Mouse (Mus musculus) heart, adult 2 months (tissue): Measurements from ENCODE around the gene Hdac8. TPM values are rescaled to one million over a fixed set of nuclear protein-coding genes. Genes with fewer than 3 reads are reported as not detected.

ENCODE experiments used
- DNase-seq, 2 experiments: peaks; one replicate each; pipeline ENCODE4 v3.0.0; 2021
- H3K27ac ChIP-seq: fragments of 200-600 bp; 2 replicates; pipeline ENCODE4 v1.8.1; 2022
- H3K27me3 ChIP-seq: fragments of 200-500 bp; 2 replicates; pipeline ENCODE4 v1.6.1; 2012; ENCODE audit warnings: mild to moderate bottlenecking, low read length, inconsistent platforms, mixed read lengths; ENCODE audit not compliant: control insufficient read depth, insufficient read depth
- H3K36me3 ChIP-seq: fragments of 200-500 bp; 2 replicates; pipeline ENCODE4 v1.6.1; 2012; ENCODE audit warnings: low read length, inconsistent platforms; ENCODE audit not compliant: control insufficient read depth, insufficient read depth
- H3K4me1 ChIP-seq: fragments of 200-500 bp; 2 replicates; pipeline ENCODE4 v1.6.1; 2011; ENCODE audit warnings: low read length; ENCODE audit not compliant: control insufficient read depth, insufficient read depth
- H3K4me3 ChIP-seq: fragments of 200-600 bp; 2 replicates; pipeline ENCODE4 v1.8.1; 2022
- H3K79me2 ChIP-seq: fragments of 200-500 bp; replicated peaks from 2 replicates; pipeline ENCODE4 v1.6.1; 2012; ENCODE audit warnings: mild to moderate bottlenecking, inconsistent platforms, low read length, moderate library complexity, mixed read lengths; ENCODE audit not compliant: control insufficient read depth, insufficient read depth
- H3K9ac ChIP-seq: fragments of 200-500 bp; 2 replicates; pipeline ENCODE4 v1.6.1; 2012; ENCODE audit warnings: low read depth, mild to moderate bottlenecking, control low read depth, inconsistent platforms, low read length, mixed read lengths
- CTCF ChIP-seq: fragments of 200-600 bp; IDR thresholded peaks from 2 replicates; pipeline ENCODE4 v1.8.1; 2022; ENCODE audit warnings: antibody characterized with exemption, mild to moderate bottlenecking, moderate library complexity
- EP300 ChIP-seq: fragments of 200-500 bp; IDR thresholded peaks from 2 replicates; pipeline ENCODE4 v1.6.1; 2011; ENCODE audit warnings: low read depth, low read length, control low read depth; ENCODE audit not compliant: insufficient read depth
- POLR2A ChIP-seq: fragments of 200-500 bp; IDR thresholded peaks from 2 replicates; pipeline ENCODE4 v1.6.1; 2011; ENCODE audit warnings: mild to moderate bottlenecking, low read depth, low read length, control low read depth; ENCODE audit not compliant: insufficient read depth
- WGBS: fragments of 180-500 bp; shearing (Covaris S2); methylation state at CpG from one replicate; pipeline ENCODE4 v1.1.7; 2018; 5-methylcytosine and 5-hydroxymethylcytosine counted together
- intact Hi-C: fragments of 180-260 bp; cut with DNase I; formaldehyde crosslinking; loops from one replicate; pipeline ENCODE4 v1.15.1; 2025
- long read RNA-seq: library from polyadenylated mRNA; stranded (forward); transcript quantifications from one replicate; pipeline ENCODE4 v2.0.0, GENCODE M21; 2021
- polyA plus RNA-seq: library from polyadenylated mRNA; depleted of rRNA; stranded (reverse); fragments of >200 nt; gene quantifications from 2 replicates; pipeline ENCODE4 v1.2.3, GENCODE M21; 2012; rRNA removed
- total RNA-seq, 2 experiments: library from RNA; stranded (reverse); gene quantifications; 2 replicates each; pipeline ENCODE4 v1.2.3; 2021

Gene Hdac8
- total RNA-seq = 1 to 10 TPM; 4.3 to 4.5 TPM
- 1.9 and 3.5 TPM in 2 replicates for polyA plus RNA-seq
- long read RNA-seq, partial matches to known transcripts = 1 of 5 reads
- long read RNA-seq, other reads (novel, unspliced or antisense) = 0 of 5 reads

- Histone ChIP-seq H3K4me1 (no peaks in the 10 kb centered on the region), H3K27me3 (no peaks in the 10 kb centered on the region), H3K27ac (peak within 1 kb of the TSS; percentile 78), H3K4me3 (peak within 1 kb of the TSS; percentile 54), H3K79me2 (no peaks in the 10 kb centered on the region), H3K9ac (peak within 1 kb of the TSS; percentile 60), H3K36me3 (no peaks in the 10 kb centered on the region)
- TF ChIP-seq CTCF = no peak
- TF ChIP-seq POLR2A = no peak
- no peak for TF ChIP-seq EP300
- DNase-seq = peak; percentile 58 to 69
- 11% methylated on average over 27 of the region's 27 CpGs for WGBS
- intact Hi-C loops = no loop called here
These were observed at the start of gene Hdac8 for GRCm38 (mm10) chrX:102504644-102505481. Hdac8 (minus strand) TSS chrX:102505359.

GRCm38 (mm10) chrX:102509205-102509604, 4.0 kb upstream of the Hdac8 start:
- Histone ChIP-seq H3K9ac (no peak overlapping the region), H3K27me3 (no peaks in the 10 kb centered on the region), H3K4me1 (no peaks in the 10 kb centered on the region), H3K4me3 (no peak overlapping the region), H3K36me3 (no peaks in the 10 kb centered on the region), H3K79me2 (no peaks in the 10 kb centered on the region), H3K27ac (no peak overlapping the region)
- no peak for TF ChIP-seq EP300
- TF ChIP-seq POLR2A = no peak
- no peak for TF ChIP-seq CTCF
- DNase-seq = no peak
- intact Hi-C loops = no loop called here
- 60% methylated on average over 4 of the region's 4 CpGs for WGBS

GRCm38 (mm10) chrX:102504179-102504578, 980 bp downstream of the Hdac8 start:
- 22% methylated on average over 10 of the region's 10 CpGs for WGBS
- intact Hi-C loops = no loop called here
- H3K9ac ChIP-seq = peak overlapping the region; percentile 60; the same call in 1 of the 2 replicates

DNA sequence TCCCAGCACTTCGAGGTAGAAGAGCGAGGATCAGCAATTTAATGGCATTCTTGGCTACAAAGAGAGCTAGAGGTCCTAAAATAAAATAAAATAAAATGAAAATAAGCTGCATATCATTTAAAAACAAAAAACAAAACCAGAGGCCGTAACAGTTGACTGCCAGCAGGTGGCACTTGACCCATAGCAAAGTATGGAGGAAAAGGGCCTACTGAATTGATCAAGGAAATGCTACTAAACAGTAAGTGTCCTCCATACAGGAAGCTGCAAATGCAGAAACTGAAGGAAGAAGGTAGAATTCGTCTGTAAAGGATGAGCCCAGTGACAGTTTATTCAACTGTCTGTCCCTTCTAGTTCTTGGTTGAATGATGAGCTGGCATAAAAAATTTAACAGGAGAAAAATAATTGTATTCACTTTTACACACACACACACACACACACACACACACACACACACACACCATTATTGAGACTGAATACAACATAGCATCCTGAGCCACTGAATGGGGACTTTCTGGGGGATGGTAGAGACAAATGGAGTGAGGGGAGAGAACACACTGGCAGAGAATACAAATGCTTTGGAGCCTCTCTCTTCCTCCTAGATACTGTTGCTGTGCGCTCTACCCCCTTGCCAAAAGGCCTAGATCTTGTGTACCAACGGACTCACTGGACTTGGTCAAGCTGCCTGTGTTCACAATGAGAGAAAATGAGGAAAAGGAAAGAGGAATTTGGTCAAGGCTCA, 11.0 kb downstream of the Hdac8 start:
- 64% methylated on average over 6 of the region's 6 CpGs for WGBS
- TF ChIP-seq CTCF (peak; percentile 59), EP300 (no peak), POLR2A (no peak)
- intact Hi-C loops = no loop called here

More at GRCm38 (mm10) chrX:102504179-102504578, 980 bp downstream of the Hdac8 start:
- Histone ChIP-seq H3K4me3 (peak overlapping the region; percentile 54), H3K36me3 (no peaks in the 10 kb centered on the region), H3K4me1 (no peaks in the 10 kb centered on the region), H3K79me2 (no peaks in the 10 kb centered on the region), H3K27ac (no peak overlapping the region), H3K27me3 (no peaks in the 10 kb centered on the region)
- no peak for DNase-seq
- TF ChIP-seq EP300 (no peak), POLR2A (no peak)

DNA sequence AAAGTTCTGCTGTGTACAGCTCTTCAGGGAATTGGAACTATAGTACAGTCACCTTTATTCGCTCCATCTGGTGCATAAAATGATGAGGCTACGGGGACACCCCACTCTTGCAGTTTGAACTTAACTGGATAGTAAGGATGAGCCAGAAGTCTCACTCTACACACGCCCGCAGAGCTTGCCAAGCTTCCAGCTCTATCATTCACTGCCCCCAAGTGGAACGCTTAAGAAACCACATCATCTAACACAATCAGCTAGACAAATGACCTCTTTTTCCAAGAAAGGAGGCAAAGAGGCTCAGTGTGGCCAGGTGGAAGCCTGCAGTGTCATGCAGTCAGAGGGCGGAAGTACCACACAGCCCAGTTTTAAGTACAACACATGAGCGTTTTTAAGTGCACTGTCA, 19.6 kb downstream of the Hdac8 start:
- DNase-seq = no peak
- no peaks in the 10 kb centered on the region for H3K4me1 ChIP-seq
- intact Hi-C loops = no loop called here
- H3K9ac ChIP-seq = no peak overlapping the region
- no peak for TF ChIP-seq POLR2A
- no peak for TF ChIP-seq CTCF
- TF ChIP-seq EP300 = no peak
- no peaks in the 10 kb centered on the region for H3K27me3 ChIP-seq
- no peak overlapping the region for H3K4me3 ChIP-seq
- 75% methylated on average over 7 of the region's 7 CpGs for WGBS
- no peaks in the 10 kb centered on the region for H3K79me2 ChIP-seq
- H3K36me3 ChIP-seq = no peaks in the 10 kb centered on the region
- no peak overlapping the region for H3K27ac ChIP-seq

More for the DNA sequence above, 11.0 kb downstream of the Hdac8 start:
- no peaks in the 10 kb centered on the region for H3K27me3 ChIP-seq
- no peaks in the 10 kb centered on the region for H3K36me3 ChIP-seq
- no peak overlapping the region for H3K9ac ChIP-seq
- no peak overlapping the region for H3K27ac ChIP-seq
- no peaks in the 10 kb centered on the region for H3K79me2 ChIP-seq
- no peaks in the 10 kb centered on the region for H3K4me1 ChIP-seq
- DNase-seq = no peak
- H3K4me3 ChIP-seq = no peak overlapping the region
